Mouse (Mus musculus) heart, embryonic 15.5 days (tissue): Measurements from ENCODE around the gene Zc3h18. TPM values are rescaled to one million over a fixed set of nuclear protein-coding genes. Genes with fewer than 3 reads are reported as not detected.
A peak's percentile ranks its signal among the peaks of the same experiment; 100 is the strongest.

Experiments used
- ATAC-seq: fragments of 200-750 bp; cut with Nextera tagmentation; replicated peaks from 2 replicates; pipeline ENCODE4 v1.8.0; 2017; ENCODE audit warnings: low read depth, moderate TSS enrichment; ENCODE audit not compliant: insufficient number of reproducible peaks, insufficient read depth, low FRiP score
- H3K27ac ChIP-seq: fragments of 300-500 bp; sonication (generic); 2 replicates; pipeline ENCODE4 v1.5.1; 2015; ENCODE audit warnings: mild to moderate bottlenecking, inconsistent platforms
- H3K27me3 ChIP-seq: fragments of 300-500 bp; sonication (generic); 2 replicates; pipeline ENCODE4 v1.6.1; 2015; ENCODE audit warnings: inconsistent platforms
- H3K36me3 ChIP-seq: fragments of 300-500 bp; sonication (generic); 2 replicates; pipeline ENCODE4 v1.6.1; 2015; ENCODE audit warnings: mild to moderate bottlenecking, inconsistent platforms
- H3K4me1 ChIP-seq: fragments of 300-500 bp; sonication (generic); replicated peaks from 2 replicates; pipeline ENCODE4 v1.6.1; 2015; ENCODE audit warnings: inconsistent platforms
- H3K4me2 ChIP-seq: fragments of 300-500 bp; sonication (generic); 2 replicates; pipeline ENCODE4 v1.6.1; 2015; ENCODE audit warnings: inconsistent platforms, mild to moderate bottlenecking, moderate library complexity
- H3K4me3 ChIP-seq: fragments of 300-500 bp; sonication (generic); 2 replicates; pipeline ENCODE4 v1.5.1; 2015; ENCODE audit warnings: mild to moderate bottlenecking, inconsistent platforms
- H3K9ac ChIP-seq: fragments of 300-500 bp; sonication (generic); 2 replicates; pipeline ENCODE4 v1.6.1; 2015; ENCODE audit warnings: mild to moderate bottlenecking, inconsistent platforms
- H3K9me3 ChIP-seq: fragments of 300-500 bp; sonication (generic); replicated peaks from 2 replicates; pipeline ENCODE4 v1.6.1; 2016; ENCODE audit warnings: inconsistent platforms
- WGBS: fragments of 180-500 bp; shearing (Covaris S2); methylation state at CpG from one replicate; pipeline ENCODE4 v1.1.7; 2015; ENCODE audit warnings: mixed read lengths; 5-methylcytosine and 5-hydroxymethylcytosine counted together
- polyA plus RNA-seq: library from polyadenylated mRNA; unstranded; fragments of >200 nt; fragmentation: Nextera tagmentation; extraction: Ambion mirVana; gene quantifications from 2 replicates; pipeline ENCODE4 v1.2.1, GENCODE M21; 2015

Gene Zc3h18
- polyA plus RNA-seq, 1 experiment from 2014 or later: 26.1 TPM

DNA sequence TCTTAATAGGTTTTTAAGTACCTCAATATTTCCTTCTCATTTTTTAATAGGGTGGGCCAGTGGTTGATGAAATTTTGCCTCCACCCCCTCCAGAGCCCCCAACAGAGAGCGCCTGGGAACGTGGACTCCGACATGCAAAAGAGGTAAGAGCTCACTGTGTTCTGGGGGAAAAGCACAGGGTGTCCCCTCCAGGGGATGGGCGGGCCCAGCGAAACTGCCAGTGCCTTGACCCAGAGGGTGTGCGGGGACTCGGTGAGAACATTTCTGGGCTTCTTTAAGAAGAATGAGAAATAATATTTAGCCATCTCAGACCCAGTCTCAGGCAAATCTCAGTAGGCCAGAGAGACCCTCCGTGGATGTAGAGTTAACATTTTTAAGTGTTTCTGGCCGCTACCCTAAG, 21.8 kb downstream of the Zc3h18 start:
- H3K27ac ChIP-seq: no peak overlapping the region
- H3K9me3 ChIP-seq: no peaks in the 10 kb centered on the region
- peaks cover 78% of the 10 kb centered on the region for H3K36me3 ChIP-seq
- H3K27me3 ChIP-seq: no peaks in the 10 kb centered on the region
- no peaks in the 10 kb centered on the region for H3K4me1 ChIP-seq
- no peak for ATAC-seq
- H3K4me3 ChIP-seq: no peak overlapping the region
- H3K4me2 ChIP-seq: no peak overlapping the region
- WGBS: 93% methylated on average over 9 of the region's 9 CpGs
- H3K9ac ChIP-seq: no peak overlapping the region

DNA sequence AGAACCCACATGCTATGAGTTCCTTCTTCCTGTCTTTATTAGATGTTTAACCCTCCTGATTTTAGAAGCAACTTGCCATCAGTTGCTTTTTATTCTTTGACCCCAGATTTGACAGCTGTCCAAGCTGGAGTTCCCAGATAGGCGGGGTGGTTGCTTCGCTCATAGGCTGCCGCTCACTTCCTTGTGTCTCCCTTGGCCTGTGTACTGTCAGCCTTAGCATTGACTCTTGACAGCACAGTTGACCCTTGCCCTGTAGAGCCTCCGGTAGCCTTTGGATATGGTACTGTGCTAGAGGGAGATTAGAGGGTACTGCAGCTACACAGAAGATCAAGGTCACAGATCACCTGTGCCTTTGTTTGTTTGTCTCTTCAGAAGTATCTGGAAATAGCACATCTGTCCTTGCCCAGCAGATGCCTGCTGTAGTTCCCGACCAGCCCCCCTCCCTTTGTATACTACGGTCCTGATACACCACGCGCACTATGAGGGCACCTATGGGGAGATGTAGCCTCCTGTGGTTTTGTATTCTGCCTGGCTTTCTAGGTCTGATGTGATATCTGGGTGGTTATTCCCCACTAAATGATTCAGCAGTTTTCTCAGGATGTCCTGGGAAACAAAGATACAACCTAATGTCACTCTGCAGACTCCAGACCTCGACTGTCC, 28.9 kb downstream of the Zc3h18 start:
- Histone ChIP-seq H3K9ac (no peak overlapping the region), H3K9me3 (no peaks in the 10 kb centered on the region), H3K4me1 (no peaks in the 10 kb centered on the region), H3K4me2 (no peak overlapping the region), H3K36me3 (peaks cover 90% of the 10 kb centered on the region), H3K4me3 (no peak overlapping the region), H3K27ac (no peak overlapping the region), H3K27me3 (no peaks in the 10 kb centered on the region)
- no peak for ATAC-seq
- WGBS: 64% methylated on average over 9 of the region's 9 CpGs

DNA sequence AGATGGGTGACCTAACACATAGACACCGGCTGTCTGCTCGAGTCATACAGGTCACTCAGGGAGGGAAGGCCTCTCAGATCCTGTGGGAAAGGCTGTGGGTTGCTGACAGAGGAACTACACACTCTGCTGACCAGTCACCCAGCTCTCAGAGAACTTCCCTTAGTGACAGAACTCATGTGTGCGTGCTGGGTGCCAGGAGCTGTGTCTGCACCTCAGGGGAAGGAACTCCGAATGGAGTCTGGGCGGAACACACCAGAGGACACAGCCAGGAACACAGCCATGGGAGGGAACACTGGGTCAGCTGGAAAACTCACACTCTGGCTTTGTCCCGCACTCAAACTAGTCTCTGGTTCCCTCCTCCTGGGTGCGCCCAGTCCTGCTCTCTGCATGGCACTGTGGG, 31.3 kb downstream of the Zc3h18 start:
- 90% methylated on average over 7 of the region's 7 CpGs for WGBS

DNA sequence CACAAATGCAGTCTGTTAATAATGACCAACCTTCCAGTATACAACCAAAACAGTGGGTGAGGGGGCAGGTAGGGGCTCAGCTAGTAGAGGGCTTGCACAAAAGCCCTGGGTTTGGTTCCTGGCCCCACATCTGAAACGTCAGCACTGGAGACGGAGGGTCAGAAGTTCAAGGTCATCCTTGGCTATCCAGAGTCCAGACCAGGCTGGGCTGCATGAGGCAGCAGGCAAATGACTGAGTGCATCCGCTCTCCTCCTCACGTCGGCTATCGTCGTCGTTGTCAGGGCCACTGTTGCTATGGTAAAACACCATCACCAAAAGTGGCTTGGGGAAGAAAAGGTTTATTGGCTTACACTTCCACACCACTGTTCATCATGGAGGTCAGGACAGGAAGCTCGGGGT, 37.9 kb downstream of the Zc3h18 start:
- H3K4me1 ChIP-seq: no peaks in the 10 kb centered on the region
- H3K9ac ChIP-seq: no peak overlapping the region
- no peak for ATAC-seq
- no peaks in the 10 kb centered on the region for H3K27me3 ChIP-seq
- H3K4me2 ChIP-seq: no peak overlapping the region
- H3K27ac ChIP-seq: no peak overlapping the region
- no peaks in the 10 kb centered on the region for H3K9me3 ChIP-seq
- H3K36me3 ChIP-seq: peaks cover 85% of the 10 kb centered on the region
- H3K4me3 ChIP-seq: no peak overlapping the region
- WGBS: 80% methylated on average over 9 of the region's 9 CpGs

More for the DNA sequence above, 31.3 kb downstream of the Zc3h18 start:
- no peak for ATAC-seq
- no peak overlapping the region for H3K9ac ChIP-seq
- H3K4me2 ChIP-seq: no peak overlapping the region
- no peaks in the 10 kb centered on the region for H3K4me1 ChIP-seq
- no peaks in the 10 kb centered on the region for H3K9me3 ChIP-seq
- H3K36me3 ChIP-seq: peaks cover 91% of the 10 kb centered on the region
- H3K27ac ChIP-seq: no peak overlapping the region
- H3K27me3 ChIP-seq: no peaks in the 10 kb centered on the region
- H3K4me3 ChIP-seq: no peak overlapping the region

DNA sequence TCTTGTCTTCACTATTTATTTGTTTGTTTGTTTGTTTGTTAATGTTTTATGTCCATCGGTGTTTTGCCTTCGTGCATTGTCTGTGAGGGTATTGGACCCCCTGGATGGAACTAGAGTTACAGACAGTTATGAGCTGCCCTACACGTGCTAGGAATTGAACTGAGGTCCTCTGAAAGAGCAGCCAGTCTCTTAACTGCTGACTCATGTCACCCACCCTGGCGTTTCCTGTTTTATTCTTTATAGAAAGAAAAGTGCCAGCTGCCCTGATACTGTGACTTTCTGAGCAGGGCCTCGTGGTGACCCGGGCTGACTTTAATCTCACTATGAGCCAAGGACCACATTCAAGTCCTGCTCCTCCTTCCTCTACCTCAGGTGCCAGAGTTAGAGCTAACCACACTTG, 39.1 kb downstream of the Zc3h18 start:
- no peak overlapping the region for H3K27ac ChIP-seq
- H3K9ac ChIP-seq: no peak overlapping the region
- no peaks in the 10 kb centered on the region for H3K27me3 ChIP-seq
- no peaks in the 10 kb centered on the region for H3K9me3 ChIP-seq
- WGBS: 75% methylated on average over 6 of the region's 6 CpGs
- peaks cover 9% of the 10 kb centered on the region; the same call in 1 of the 2 replicates for H3K4me1 ChIP-seq
- ATAC-seq: no peak
- no peak overlapping the region for H3K4me2 ChIP-seq
- no peak overlapping the region for H3K4me3 ChIP-seq
- peaks cover 72% of the 10 kb centered on the region for H3K36me3 ChIP-seq

DNA sequence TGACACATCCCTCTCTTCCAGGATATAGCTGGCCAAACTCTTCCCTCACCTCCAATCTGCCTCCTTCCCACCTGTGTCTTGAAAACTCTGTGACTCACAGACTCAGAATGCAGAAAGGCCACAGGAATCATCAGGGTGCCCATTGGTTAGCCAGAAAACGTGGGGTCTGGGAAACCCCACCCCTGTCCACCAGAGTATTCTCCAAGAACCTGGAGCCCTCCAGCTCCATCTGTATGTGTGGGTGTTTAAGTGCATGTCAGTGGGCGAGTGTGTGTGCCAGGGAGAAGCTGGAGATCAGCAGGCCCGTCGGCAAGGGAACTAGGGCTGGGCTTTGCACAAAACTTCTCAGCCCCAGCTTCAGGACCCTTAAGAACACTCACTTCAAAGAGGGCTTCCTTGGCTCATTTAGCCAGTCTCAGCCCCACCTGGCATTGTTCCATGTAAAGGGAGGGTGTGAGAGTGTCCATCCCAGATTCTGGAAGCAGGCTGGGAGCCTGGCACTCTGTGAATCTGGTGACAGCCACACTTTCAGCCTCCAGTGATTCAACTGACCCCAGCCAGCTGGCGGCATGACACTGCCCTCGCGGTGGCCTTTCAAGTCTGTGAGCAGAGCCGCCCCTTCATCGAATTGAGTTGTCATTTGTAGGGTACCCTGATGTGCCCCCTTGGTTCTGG, 43.6 kb downstream of the Zc3h18 start:
- H3K27ac ChIP-seq: no peak overlapping the region
- ATAC-seq: no peak
- H3K9ac ChIP-seq: no peak overlapping the region
- peaks cover 34% of the 10 kb centered on the region for H3K36me3 ChIP-seq
- H3K4me1 ChIP-seq: peaks cover 23% of the 10 kb centered on the region
- no peaks in the 10 kb centered on the region for H3K27me3 ChIP-seq
- H3K4me2 ChIP-seq: no peak overlapping the region
- no peaks in the 10 kb centered on the region for H3K9me3 ChIP-seq
- WGBS: 49% methylated on average over 9 of the region's 9 CpGs
- no peak overlapping the region for H3K4me3 ChIP-seq

DNA sequence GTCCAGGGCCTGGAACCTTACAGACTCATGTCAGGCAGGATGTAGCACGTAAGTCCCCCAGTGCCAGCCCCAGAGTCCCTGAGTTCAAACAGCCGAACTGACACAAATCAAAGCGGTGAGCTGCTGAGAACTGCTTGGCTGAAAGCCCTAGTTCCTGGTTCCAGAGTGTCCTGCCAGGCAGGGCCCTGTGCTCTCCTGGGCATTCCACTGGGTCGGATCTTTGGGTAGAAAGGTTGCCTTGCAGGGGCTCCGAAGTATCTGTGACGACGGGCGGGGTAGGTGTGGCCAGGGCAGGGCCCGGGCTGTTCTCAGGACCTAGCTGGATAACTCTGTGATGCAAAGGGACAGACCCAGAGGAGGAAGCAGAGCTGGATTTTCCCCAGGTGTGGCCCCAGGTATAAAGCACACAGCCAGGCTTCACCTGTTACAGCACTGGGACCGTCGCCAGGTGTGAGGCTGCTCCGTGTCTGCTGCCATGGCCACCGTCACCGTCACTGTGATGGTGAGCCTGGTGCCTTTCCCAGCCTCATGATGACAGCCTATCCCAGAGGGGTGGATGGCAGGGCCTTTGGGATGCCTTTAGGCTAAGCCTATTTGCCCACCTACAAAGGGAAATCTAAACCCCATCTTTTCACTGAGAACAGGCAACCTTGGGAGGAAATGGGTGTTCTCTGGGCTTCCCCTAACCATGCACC, 45.1 kb downstream of the Zc3h18 start, which contains the start of gene Il17c:
Gene Il17c (plus strand): TSS at position 645 of the 695 bp plus-strand sequence.
- no peaks in the 10 kb centered on the region for H3K27me3 ChIP-seq
- 75% methylated on average over 14 of the region's 14 CpGs for WGBS
- no peaks in the 10 kb centered on the region for H3K9me3 ChIP-seq
- H3K4me3 ChIP-seq: no peak within 1 kb of the TSS
- no peak for ATAC-seq
- peaks cover 21% of the 10 kb centered on the region for H3K36me3 ChIP-seq
- H3K27ac ChIP-seq: no peak within 1 kb of the TSS
- peaks cover 23% of the 10 kb centered on the region for H3K4me1 ChIP-seq
- no peak within 1 kb of the TSS for H3K4me2 ChIP-seq
- no peak within 1 kb of the TSS for H3K9ac ChIP-seq

DNA sequence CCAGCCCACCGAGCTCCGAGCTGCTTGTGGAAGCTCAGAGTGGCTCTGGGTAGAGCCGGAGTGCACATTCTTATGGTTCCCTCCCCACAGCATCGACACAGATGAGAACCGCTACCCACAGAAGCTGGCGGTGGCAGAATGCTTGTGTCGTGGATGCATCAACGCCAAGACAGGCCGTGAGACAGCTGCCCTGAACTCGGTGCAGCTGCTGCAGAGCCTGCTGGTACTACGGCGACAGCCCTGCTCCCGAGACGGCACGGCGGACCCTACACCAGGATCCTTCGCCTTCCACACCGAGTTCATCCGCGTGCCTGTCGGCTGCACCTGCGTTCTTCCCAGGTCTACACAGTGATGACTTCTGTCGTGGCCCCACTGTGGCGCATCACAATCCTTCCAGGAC, 46.8 kb downstream of the Zc3h18 start:
- H3K4me3 ChIP-seq: no peak overlapping the region
- H3K9me3 ChIP-seq: no peaks in the 10 kb centered on the region
- H3K27ac ChIP-seq: no peak overlapping the region
- H3K36me3 ChIP-seq: peaks cover 5% of the 10 kb centered on the region
- no peak overlapping the region for H3K4me2 ChIP-seq
- H3K4me1 ChIP-seq: peaks cover 23% of the 10 kb centered on the region
- no peak for ATAC-seq
- no peak overlapping the region for H3K9ac ChIP-seq
- no peaks in the 10 kb centered on the region for H3K27me3 ChIP-seq
- 83% methylated on average over 24 of the region's 24 CpGs for WGBS

DNA sequence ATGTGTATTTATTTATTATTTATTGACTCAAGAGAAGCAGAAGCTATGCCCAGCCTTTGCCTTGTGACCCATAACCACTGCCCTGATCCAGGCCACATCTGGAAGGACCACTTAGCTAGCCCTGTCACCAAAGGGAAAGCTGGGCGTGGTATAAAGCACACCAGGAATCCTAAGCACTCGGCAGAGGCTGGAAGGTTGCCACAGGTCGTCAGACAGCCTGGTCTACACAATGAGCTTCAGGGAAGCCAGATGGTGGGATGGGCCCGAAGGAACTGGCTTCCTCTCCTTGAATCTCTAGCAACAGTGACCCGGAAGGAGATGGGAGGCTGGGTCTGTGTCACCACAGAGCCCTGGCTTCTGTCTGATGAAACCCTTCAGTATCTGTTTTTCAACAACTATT, 47.2 kb downstream of the Zc3h18 start:
- peak; percentile 34; the same call in 1 of the 2 replicates for ATAC-seq
- 29% methylated on average over 5 of the region's 5 CpGs for WGBS
- H3K9me3 ChIP-seq: no peaks in the 10 kb centered on the region

DNA sequence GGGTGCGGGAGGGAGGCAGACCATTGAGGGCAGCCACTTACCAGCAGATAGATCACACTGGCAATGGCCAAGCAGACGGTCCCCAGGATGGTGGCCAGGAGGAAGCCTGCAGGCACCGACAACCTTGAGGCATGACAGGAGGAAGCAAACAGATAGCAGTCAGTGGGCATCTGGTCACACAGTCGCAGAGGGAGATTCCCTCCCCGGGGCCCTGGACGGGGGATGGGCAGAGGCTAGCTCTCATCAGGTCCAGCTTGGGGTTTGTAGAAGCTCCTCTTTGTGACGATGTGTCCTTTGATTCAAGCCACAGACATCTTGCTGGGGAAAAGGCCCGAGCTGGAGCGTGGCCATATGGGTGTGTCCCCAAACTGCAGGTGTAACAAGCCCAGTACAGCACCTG, 49.7 kb downstream of the Zc3h18 start:
- no peaks in the 10 kb centered on the region for H3K9me3 ChIP-seq
- no peak overlapping the region for H3K9ac ChIP-seq
- H3K36me3 ChIP-seq: 0 out of 2 replicates have a peak, but pooled peaks cover 3% of the 10 kb centered on the region
- ATAC-seq: no peak
- no peak overlapping the region for H3K4me3 ChIP-seq
- H3K4me2 ChIP-seq: no peak overlapping the region
- H3K27ac ChIP-seq: no peak overlapping the region
- peaks cover 15% of the 10 kb centered on the region for H3K4me1 ChIP-seq
- no peaks in the 10 kb centered on the region for H3K27me3 ChIP-seq
- WGBS: 60% methylated on average over 9 of the region's 9 CpGs

More for the DNA sequence above, 47.2 kb downstream of the Zc3h18 start:
- Histone ChIP-seq H3K27me3 (no peaks in the 10 kb centered on the region), H3K27ac (peak overlapping the region; percentile 1; the same call in 1 of the 2 replicates), H3K4me2 (no peak overlapping the region), H3K4me3 (no peak overlapping the region), H3K36me3 (0 out of 2 replicates have a peak, but pooled peaks cover 3% of the 10 kb centered on the region), H3K4me1 (peaks cover 23% of the 10 kb centered on the region), H3K9ac (peak overlapping the region; percentile 1; the same call in 1 of the 2 replicates)

DNA sequence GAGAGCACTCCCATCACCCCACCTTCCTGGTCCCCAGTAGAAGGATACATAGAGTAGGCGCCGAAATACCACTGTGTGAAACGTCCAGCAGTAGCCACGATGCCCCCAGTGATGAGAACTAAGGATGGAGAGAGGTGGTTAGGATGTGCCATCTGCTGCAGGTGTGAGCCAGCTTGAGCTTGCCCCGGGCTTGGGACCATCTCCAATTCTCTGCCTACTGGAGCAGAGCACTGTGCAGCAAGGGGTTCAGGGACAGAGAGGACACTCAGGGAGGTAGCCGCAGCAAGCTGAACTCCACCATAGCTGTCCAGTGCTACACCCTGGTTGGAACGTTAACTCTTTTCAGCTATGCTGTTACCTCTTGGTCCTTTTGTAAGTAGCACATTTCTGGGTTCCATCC, 51.2 kb downstream of the Zc3h18 start:
- H3K4me1 ChIP-seq: peaks cover 29% of the 10 kb centered on the region
- H3K9me3 ChIP-seq: no peaks in the 10 kb centered on the region
- H3K27me3 ChIP-seq: no peaks in the 10 kb centered on the region
- H3K36me3 ChIP-seq: 0 out of 2 replicates have a peak, but pooled peaks cover 3% of the 10 kb centered on the region
- no peak overlapping the region for H3K9ac ChIP-seq
- H3K27ac ChIP-seq: no peak overlapping the region
- no peak overlapping the region for H3K4me3 ChIP-seq
- ATAC-seq: no peak
- 91% methylated on average over 7 of the region's 7 CpGs for WGBS
- no peak overlapping the region for H3K4me2 ChIP-seq
